Mouse (Mus musculus): Measurements from ENCODE around the gene Dusp12. TPM values are rescaled to one million over a fixed set of nuclear protein-coding genes. Genes with fewer than 3 reads are reported as not detected.

Gene Dusp12
- polyA plus RNA-seq, 1 experiment from 2014 or later, result 45.7 TPM

GRCm38 (mm10) chr1:170829781-170830180, 55.6 kb downstream of the Dusp12 start:
- H3K4me2 ChIP-seq (ENCODE audit: low read depth, low read length), result no peak overlapping the region
- H3K4me1 ChIP-seq (ENCODE audit: control insufficient read depth, insufficient read depth, low read length), result no peaks in the 10 kb centered on the region
- H3K4me3 ChIP-seq (ENCODE audit: low read depth, low read length), result no peak overlapping the region
- H3K9me3 ChIP-seq (replicated peaks; ENCODE audit: control insufficient read depth, low read length), result no peaks in the 10 kb centered on the region
- no peak for DNase-seq (ENCODE audit: low spot score)
- no peaks in the 10 kb centered on the region for H3K27me3 ChIP-seq (ENCODE audit: control insufficient read depth, insufficient read depth, low read length)
- no peaks in the 10 kb centered on the region for H3K36me3 ChIP-seq (replicated peaks; ENCODE audit: control insufficient read depth, insufficient read depth, low read depth, low read length)
- no peak overlapping the region for H3K9ac ChIP-seq (replicated peaks; ENCODE audit: low read length)
- ATAC-seq (replicated peaks; ENCODE audit: insufficient number of reproducible peaks, low FRiP score, low TSS enrichment, low read depth), result no peak
- no peak overlapping the region for H3K27ac ChIP-seq (replicated peaks; ENCODE audit: low read depth, low read length)
- WGBS, result 97% methylated on average over 1 of the region's 1 CpGs

GRCm38 (mm10) chr1:170829344-170829743, 56.0 kb downstream of the Dusp12 start:
- WGBS, result 91% methylated on average over 6 of the region's 6 CpGs
- ATAC-seq (replicated peaks; ENCODE audit: insufficient number of reproducible peaks, low FRiP score, low TSS enrichment, low read depth), result no peak
- no peak overlapping the region for H3K27ac ChIP-seq (replicated peaks; ENCODE audit: low read depth, low read length)

More at GRCm38 (mm10) chr1:170829344-170829743, 56.0 kb downstream of the Dusp12 start:
- Histone ChIP-seq H3K4me1 (ENCODE audit: control insufficient read depth, insufficient read depth, low read length) (no peaks in the 10 kb centered on the region), H3K27me3 (ENCODE audit: control insufficient read depth, insufficient read depth, low read length) (no peaks in the 10 kb centered on the region), H3K4me2 (ENCODE audit: low read depth, low read length) (no peak overlapping the region), H3K9me3 (replicated peaks; ENCODE audit: control insufficient read depth, low read length) (no peaks in the 10 kb centered on the region), H3K4me3 (ENCODE audit: low read depth, low read length) (no peak overlapping the region), H3K9ac (replicated peaks; ENCODE audit: low read length) (no peak overlapping the region), H3K36me3 (replicated peaks; ENCODE audit: control insufficient read depth, insufficient read depth, low read depth, low read length) (no peaks in the 10 kb centered on the region)
- DNase-seq (ENCODE audit: low spot score), result no peak

Other genes starting within 250 kb of the Dusp12 start
- 7.2 and 7.4 TPM in 2 replicates for gene Olfml2b, start 241.0 kb downstream of the Dusp12 start, polyA plus RNA-seq (2014; fragmentation: Nextera tagmentation; extraction: Ambion mirVana)
- gene Atf6, start 17.8 kb downstream of the Dusp12 start, polyA plus RNA-seq (2014; fragmentation: Nextera tagmentation; extraction: Ambion mirVana), result 8.4 and 8.7 TPM in 2 replicates
- 0.33 TPM in 1 of 2 replicates, not detected in the other for gene Gm26620, start 475 bp downstream of the Dusp12 start, polyA plus RNA-seq (2014; fragmentation: Nextera tagmentation; extraction: Ambion mirVana)
- gene Fcrlb, start 27.4 kb upstream of the Dusp12 start, polyA plus RNA-seq (2014; fragmentation: Nextera tagmentation; extraction: Ambion mirVana), result not detected in 2 replicates
- gene Fcrla, start 42.0 kb upstream of the Dusp12 start, polyA plus RNA-seq (2014; fragmentation: Nextera tagmentation; extraction: Ambion mirVana), result not detected in 2 replicates
- gene Fcgr2b, start 91.0 kb upstream of the Dusp12 start, polyA plus RNA-seq (2014; fragmentation: Nextera tagmentation; extraction: Ambion mirVana), result 0.52 TPM in 1 of 2 replicates, not detected in the other
- 0.17 and 0.22 TPM in 2 replicates for gene Fcgr4, start 133.4 kb upstream of the Dusp12 start, polyA plus RNA-seq (2014; fragmentation: Nextera tagmentation; extraction: Ambion mirVana)
- 6.5 and 7.9 TPM in 2 replicates for gene Fcgr3, start 179.4 kb upstream of the Dusp12 start, polyA plus RNA-seq (2014; fragmentation: Nextera tagmentation; extraction: Ambion mirVana)
- gene Cfap126, start 228.4 kb upstream of the Dusp12 start, polyA plus RNA-seq (2014; fragmentation: Nextera tagmentation; extraction: Ambion mirVana), result 1.4 and 1.7 TPM in 2 replicates

Measured in embryonic facial prominence, embryonic 11.5 days (tissue).